Mouse (Mus musculus) neutrophil, adult 59 days (primary cell): Measurements from ENCODE around the gene Olfr1502. TPM values are rescaled to one million over a fixed set of nuclear protein-coding genes. Genes with fewer than 3 reads are reported as not detected.

Experiments
- total RNA-seq, 2 experiments: library from RNA; stranded (reverse); gene quantifications; 1 replicate in 1 of 2; 2 replicates in 1 of 2; pipeline ENCODE4 v1.2.4; 2023

The Olfr1502 gene
- total RNA-seq = not detected

GRCm38 (mm10) chr19:13861495-13861894 is at the start of gene Olfr1502:
TSS of gene Olfr1502 (plus strand) at chr19:13861795.

DNA sequence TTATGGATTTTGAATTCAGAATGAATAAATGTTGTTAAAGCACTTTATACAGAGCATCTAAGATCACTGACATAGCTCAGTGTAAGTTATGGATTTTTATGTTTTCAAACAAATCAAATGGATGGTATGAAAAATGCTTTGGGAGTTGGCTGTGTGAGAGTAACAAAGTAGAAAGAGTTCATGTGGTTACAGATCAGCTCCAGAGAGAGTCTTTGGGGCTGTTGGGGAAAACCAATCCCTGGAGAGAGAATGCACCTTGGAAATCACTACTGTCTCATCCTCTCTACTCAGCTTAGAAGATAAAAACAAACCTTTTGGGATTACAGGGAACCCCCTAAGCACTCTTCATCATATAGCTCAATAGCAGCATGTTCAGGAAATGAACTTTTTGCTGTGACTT is 42.2 kb upstream of the Olfr1502 start, which contains the start of gene Olfr1499:
TSS of gene Olfr1499 (minus strand) at position 101 of the 400 bp plus-strand sequence.

GRCm38 (mm10) chr19:13830388-13830787 is 31.2 kb upstream of the Olfr1502 start, which contains the start of gene Olfr1500:
TSS of gene Olfr1500 (minus strand) at chr19:13830488.

GRCm38 (mm10) chr19:13850592-13850991 is 11.0 kb upstream of the Olfr1502 start, which contains the start of gene Olfr1501:
TSS of gene Olfr1501 (minus strand) at chr19:13850692.

GRCm38 (mm10) chr19:13897828-13898227 is 36.2 kb downstream of the Olfr1502 start, which contains the start of gene Olfr1504:
TSS of gene Olfr1504 (minus strand) at chr19:13897928.

Other genes starting within 250 kb of the Olfr1502 start
- gene Olfr1487, start 244.4 kb upstream of the Olfr1502 start, total RNA-seq = not detected
- not detected for gene Olfr1489, start 230.2 kb upstream of the Olfr1502 start, total RNA-seq
- not detected for gene Olfr1490, start 210.7 kb upstream of the Olfr1502 start, total RNA-seq
- gene Olfr1491, start 164.5 kb upstream of the Olfr1502 start, total RNA-seq = not detected
- not detected for gene Olfr1493-ps1, start 138.5 kb upstream of the Olfr1502 start, total RNA-seq
- gene Olfr1494, start 122.1 kb upstream of the Olfr1502 start, total RNA-seq = not detected
- not detected for gene Olfr1495, start 97.2 kb upstream of the Olfr1502 start, total RNA-seq
- gene Olfr1496, start 83.9 kb upstream of the Olfr1502 start, total RNA-seq = not detected
- not detected for gene Olfr1497, start 63.6 kb upstream of the Olfr1502 start, total RNA-seq
- gene Olfr1499, start 42.3 kb upstream of the Olfr1502 start, total RNA-seq = not detected
- gene Olfr1500, start 31.3 kb upstream of the Olfr1502 start, total RNA-seq = not detected
- not detected for gene Olfr1501, start 11.1 kb upstream of the Olfr1502 start, total RNA-seq
- not detected for gene Olfr1504, start 36.1 kb downstream of the Olfr1502 start, total RNA-seq
- gene Olfr1505, start 51.7 kb downstream of the Olfr1502 start, total RNA-seq = not detected